Mouse (Mus musculus): ENCODE measurements around the gene Haao.

- TF ChIP-seq CTCF (IDR thresholded peaks at IDR 0.05; ENCODE audit: low read depth, low read length) = no peak
- TF ChIP-seq POLR2A (IDR thresholded peaks at IDR 0.05; ENCODE audit: extremely low read depth, insufficient read depth, low read length) = no peak
Observed at GRCm38 (mm10) chr17:83887241-83887640, 39.5 kb upstream of the Haao start.
